Mouse (Mus musculus) thymus, adult 2 months (tissue): Measurements from ENCODE around the gene N4bp3. TPM values are rescaled to one million over a fixed set of nuclear protein-coding genes. Genes with fewer than 3 reads are reported as not detected.

Experiments
- DNase-seq: peaks from one replicate; pipeline ENCODE4 v3.0.0; 2021
- H3K27ac ChIP-seq: fragments of 200-500 bp; 2 replicates; pipeline ENCODE4 v1.5.1; 2012; ENCODE audit warnings: low read length, control low read depth; ENCODE audit not compliant: control insufficient read depth, insufficient read depth
- H3K27me3 ChIP-seq: fragments of 200-500 bp; 2 replicates; pipeline ENCODE4 v1.6.1; 2012; ENCODE audit warnings: mild to moderate bottlenecking, low read length, moderate library complexity, mixed read lengths; ENCODE audit not compliant: control insufficient read depth, insufficient read depth
- H3K36me3 ChIP-seq: fragments of 200-500 bp; 2 replicates; pipeline ENCODE4 v1.6.1; 2012; ENCODE audit warnings: mild to moderate bottlenecking, low read length, moderate library complexity; ENCODE audit not compliant: control insufficient read depth, insufficient read depth
- H3K4me1 ChIP-seq: fragments of 200-500 bp; replicated peaks from 2 replicates; pipeline ENCODE4 v1.6.1; 2012; ENCODE audit warnings: low read length; ENCODE audit not compliant: control insufficient read depth, insufficient read depth
- H3K4me3 ChIP-seq: fragments of 200-500 bp; 2 replicates; pipeline ENCODE4 v1.5.1; 2012; ENCODE audit warnings: mild to moderate bottlenecking, low read length, control low read depth, moderate library complexity; ENCODE audit not compliant: control insufficient read depth, insufficient read depth
- CTCF ChIP-seq: fragments of 200-500 bp; IDR thresholded peaks from 2 replicates; pipeline ENCODE4 v1.5.1; 2012; ENCODE audit warnings: mild to moderate bottlenecking, control low read depth, low read length, moderate library complexity, borderline replicate concordance; ENCODE audit not compliant: control insufficient read depth, poor library complexity, insufficient read depth; ENCODE audit errors: extremely low read depth
- POLR2A ChIP-seq: fragments of 200-500 bp; IDR thresholded peaks from 2 replicates; pipeline ENCODE4 v1.6.1; 2012; ENCODE audit warnings: mild to moderate bottlenecking, low read length, control low read depth, moderate library complexity; ENCODE audit not compliant: control insufficient read depth, poor library complexity, insufficient read depth; ENCODE audit errors: extremely low read depth
- WGBS: fragments of 180-500 bp; shearing (Covaris S2); methylation state at CpG from one replicate; pipeline ENCODE4 v1.1.7; 2018; 5-methylcytosine and 5-hydroxymethylcytosine counted together
- polyA plus RNA-seq: library from polyadenylated mRNA; depleted of rRNA; stranded (reverse); fragments of >200 nt; gene quantifications from 2 replicates; pipeline ENCODE4 v1.2.3, GENCODE M21; 2012

N4bp3 gene
- polyA plus RNA-seq, 1 experiment, result 22.7 TPM

DNA sequence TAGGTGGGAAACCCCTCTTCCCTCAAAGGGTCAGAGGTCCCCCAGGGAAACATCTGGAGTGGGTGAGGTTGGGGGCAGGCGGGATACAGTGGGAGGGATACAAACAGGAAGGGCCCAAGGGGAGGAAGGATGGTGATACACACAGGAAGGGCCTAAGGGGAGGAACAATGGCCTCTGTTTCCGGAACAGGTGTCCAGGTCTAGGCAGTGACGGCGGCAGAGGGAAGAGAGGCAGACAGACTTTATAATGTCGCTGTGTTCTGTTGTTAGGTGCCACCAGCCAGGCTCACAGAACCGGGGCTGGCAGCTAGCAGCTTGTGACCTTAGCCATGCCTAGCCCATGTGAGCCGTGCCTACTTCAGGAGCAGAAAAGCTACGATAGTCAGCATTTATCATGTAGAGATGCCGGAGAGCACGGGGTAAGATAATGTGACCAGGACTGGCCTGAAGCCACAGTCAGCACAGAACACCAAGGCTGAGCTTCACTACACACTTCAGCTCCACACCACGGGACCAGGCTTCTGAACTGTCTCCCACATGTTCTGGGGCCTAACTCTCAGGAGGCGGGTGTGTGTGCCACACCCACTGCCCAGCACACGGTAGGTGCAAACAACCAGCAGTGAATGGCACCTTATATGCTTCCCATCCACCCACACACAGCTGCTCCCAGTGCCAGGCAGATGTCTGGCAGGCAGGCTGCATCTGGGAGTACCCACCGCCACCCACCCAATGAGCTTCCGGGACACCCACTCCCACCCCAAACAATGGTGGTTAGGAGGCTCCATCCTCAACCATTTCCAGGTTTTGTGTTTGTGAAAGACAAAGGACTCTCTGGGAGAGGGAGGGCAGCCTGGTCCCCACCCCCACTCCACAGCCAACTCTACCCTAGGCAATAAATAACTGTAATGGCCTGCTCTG, 3.6 kb downstream of the N4bp3 start:
- peak; percentile 43 for DNase-seq
- 39% methylated on average over 15 of the region's 15 CpGs for WGBS
- no peak overlapping the region for H3K4me3 ChIP-seq
- TF ChIP-seq CTCF, result 0 out of 2 replicates have a peak, but pooled peaks have one; percentile 10
- TF ChIP-seq POLR2A, result no peak
- H3K27ac ChIP-seq, result peak overlapping the region; percentile 28
- H3K27me3 ChIP-seq, result no peaks in the 10 kb centered on the region
- no peaks in the 10 kb centered on the region for H3K36me3 ChIP-seq
- peaks cover 79% of the 10 kb centered on the region for H3K4me1 ChIP-seq

DNA sequence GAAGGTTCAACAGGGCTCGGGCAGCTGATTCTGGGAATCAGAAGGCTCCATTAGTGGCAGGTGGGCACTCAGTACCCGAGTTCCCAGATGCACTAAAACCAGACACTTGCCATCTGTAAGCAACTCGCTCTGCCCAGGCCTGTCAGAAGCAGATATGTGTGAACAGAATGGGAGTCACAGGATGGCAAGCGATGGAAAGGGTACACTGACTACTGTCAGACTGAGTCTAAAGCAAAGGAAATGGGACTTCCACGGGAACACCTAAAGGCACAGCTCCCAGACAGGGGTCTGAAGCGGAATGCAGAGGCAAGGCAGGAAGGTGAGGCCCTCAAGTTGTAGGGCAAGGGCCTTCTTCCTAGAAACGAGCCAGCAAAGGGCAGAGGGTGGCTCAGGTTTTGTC, 4.4 kb downstream of the N4bp3 start:
- H3K4me3 ChIP-seq, result no peak overlapping the region
- TF ChIP-seq CTCF, result no peak
- no peak for TF ChIP-seq POLR2A
- no peaks in the 10 kb centered on the region for H3K27me3 ChIP-seq
- DNase-seq, result no peak
- WGBS, result 80% methylated on average over 7 of the region's 7 CpGs
- H3K4me1 ChIP-seq, result peaks cover 84% of the 10 kb centered on the region
- H3K27ac ChIP-seq, result peak overlapping the region; percentile 28; the same call in 1 of the 2 replicates
- no peaks in the 10 kb centered on the region for H3K36me3 ChIP-seq

DNA sequence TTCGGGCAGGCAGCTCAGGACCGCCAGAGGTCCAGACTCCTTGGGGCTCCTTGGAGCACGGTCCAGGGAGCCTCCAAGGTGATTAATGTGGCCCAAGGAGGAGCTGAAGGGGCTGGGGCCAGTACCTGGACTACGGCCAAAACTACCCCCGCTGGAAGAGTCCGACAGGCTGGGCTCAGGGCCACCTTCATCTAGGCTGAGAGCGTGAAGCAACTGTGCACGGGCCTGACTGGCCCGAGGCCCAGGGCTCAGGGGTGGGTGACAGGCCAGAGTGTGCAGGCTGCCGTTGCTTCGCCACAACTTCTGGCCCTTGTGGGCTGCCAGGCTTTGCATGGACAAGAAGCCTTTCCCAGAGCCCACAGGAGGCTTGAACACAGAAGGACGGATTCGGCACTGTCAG, 5.3 kb downstream of the N4bp3 start:
- H3K4me1 ChIP-seq, result peaks cover 89% of the 10 kb centered on the region
- H3K27me3 ChIP-seq, result no peaks in the 10 kb centered on the region
- no peak for TF ChIP-seq CTCF
- TF ChIP-seq POLR2A, result no peak
- 81% methylated on average over 13 of the region's 13 CpGs for WGBS
- no peaks in the 10 kb centered on the region for H3K36me3 ChIP-seq
- H3K27ac ChIP-seq, result peak overlapping the region; percentile 92
- no peak overlapping the region for H3K4me3 ChIP-seq
- DNase-seq, result no peak

DNA sequence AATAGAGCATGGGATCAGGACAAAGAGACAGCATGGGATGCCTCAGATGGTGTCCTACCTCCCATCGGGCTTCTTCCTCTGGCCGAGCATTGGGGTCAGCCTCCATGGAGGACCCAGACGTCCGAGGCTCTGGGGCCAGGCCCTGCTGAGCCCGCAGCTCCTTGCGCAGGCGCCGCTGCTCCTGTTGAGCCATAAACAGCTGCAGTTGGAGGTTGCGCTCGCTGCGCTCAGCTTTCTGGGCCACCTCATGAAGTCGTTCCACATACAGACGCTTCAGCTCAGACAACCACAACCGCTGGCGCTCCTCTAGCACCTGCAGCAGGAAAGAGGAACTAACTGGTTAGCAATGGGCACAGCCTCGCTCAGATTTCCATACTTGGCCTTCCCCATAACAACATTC, 6.4 kb downstream of the N4bp3 start:
- no peaks in the 10 kb centered on the region for H3K27me3 ChIP-seq
- 10% methylated on average over 16 of the region's 16 CpGs for WGBS
- H3K36me3 ChIP-seq, result no peaks in the 10 kb centered on the region
- peak overlapping the region; percentile 92 for H3K27ac ChIP-seq
- peaks cover 82% of the 10 kb centered on the region for H3K4me1 ChIP-seq
- peak; percentile 58; the same call in 1 of the 2 replicates for TF ChIP-seq POLR2A
- TF ChIP-seq CTCF, result no peak
- peak; percentile 82 for DNase-seq
- H3K4me3 ChIP-seq, result peak overlapping the region; percentile 54

DNA sequence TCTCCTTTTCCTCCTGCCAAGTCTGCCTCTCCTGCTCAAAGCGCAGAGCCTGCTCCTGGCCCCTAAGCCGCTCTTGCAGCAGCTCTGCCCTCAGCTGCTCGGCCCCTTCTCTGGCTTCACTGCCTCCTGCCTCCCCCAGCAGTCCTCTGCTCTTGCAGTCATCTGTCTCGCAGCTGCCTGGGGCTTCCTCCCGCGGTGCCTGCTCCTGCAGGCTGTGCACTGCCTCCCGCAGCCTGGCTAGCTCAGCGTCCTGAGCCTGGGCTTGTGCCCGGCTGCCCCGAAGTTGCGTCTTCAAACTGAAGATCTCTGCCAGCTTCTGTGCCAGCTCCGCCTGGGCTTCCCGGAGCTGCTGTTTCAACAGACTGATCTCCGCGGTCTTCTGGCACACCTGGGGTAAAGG, 6.9 kb downstream of the N4bp3 start:
- Histone ChIP-seq H3K4me1 (peaks cover 78% of the 10 kb centered on the region), H3K27me3 (no peaks in the 10 kb centered on the region), H3K27ac (peak overlapping the region; percentile 92), H3K36me3 (no peaks in the 10 kb centered on the region), H3K4me3 (peak overlapping the region; percentile 54)
- 2% methylated on average over 15 of the region's 15 CpGs for WGBS
- TF ChIP-seq POLR2A, result peak; percentile 37; the same call in 1 of the 2 replicates
- TF ChIP-seq CTCF, result 0 out of 2 replicates have a peak, but pooled peaks have one; percentile 40
- peak; percentile 69 for DNase-seq

DNA sequence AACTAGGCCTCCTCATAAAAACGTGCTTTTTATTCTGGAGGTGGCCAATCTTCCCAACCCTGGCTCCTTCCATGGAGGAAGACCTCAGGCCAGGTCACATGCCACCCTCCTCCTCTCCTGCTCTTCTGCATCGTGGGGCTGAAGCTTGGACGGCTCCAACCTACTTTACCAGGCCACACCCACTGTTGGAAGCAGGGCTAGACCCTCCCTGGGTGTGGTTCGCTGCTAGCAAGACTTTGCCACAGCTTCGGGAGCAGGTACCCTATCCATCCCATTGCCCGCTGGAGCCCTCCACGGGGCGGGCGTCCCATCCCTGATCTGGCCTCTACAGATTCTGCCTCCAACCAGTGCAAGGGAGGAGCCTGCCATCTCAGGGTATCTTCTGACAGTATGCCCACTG, 7.4 kb downstream of the N4bp3 start:
- TF ChIP-seq POLR2A (no peak), CTCF (no peak)
- peak overlapping the region; percentile 92 for H3K27ac ChIP-seq
- peak; percentile 33 for DNase-seq
- no peaks in the 10 kb centered on the region for H3K27me3 ChIP-seq
- no peaks in the 10 kb centered on the region for H3K36me3 ChIP-seq
- 57% methylated on average over 9 of the region's 9 CpGs for WGBS
- peak overlapping the region; percentile 54 for H3K4me3 ChIP-seq
- peaks cover 73% of the 10 kb centered on the region for H3K4me1 ChIP-seq

DNA sequence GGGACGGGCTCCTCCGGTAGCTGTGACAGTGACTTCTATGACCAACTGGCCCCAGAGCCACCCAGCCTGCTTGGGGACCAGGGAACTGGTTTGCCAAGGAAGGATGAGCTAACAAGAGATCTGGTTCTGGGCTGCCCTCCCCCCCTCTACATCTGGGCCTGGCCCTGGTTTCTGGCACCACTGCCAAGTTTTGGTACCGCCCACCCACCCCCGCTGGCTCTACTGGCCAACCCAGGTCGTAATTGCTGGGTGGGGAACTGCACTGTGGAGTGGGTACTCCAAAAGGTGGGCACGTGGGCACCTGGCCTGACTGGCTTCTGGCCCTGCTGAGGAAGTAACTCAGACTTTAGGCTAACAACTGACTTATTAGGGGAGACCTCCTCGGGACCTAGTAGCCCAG, 9.9 kb downstream of the N4bp3 start:
- Histone ChIP-seq H3K27ac (no peak overlapping the region), H3K4me1 (peaks cover 68% of the 10 kb centered on the region), H3K27me3 (no peaks in the 10 kb centered on the region), H3K36me3 (no peaks in the 10 kb centered on the region), H3K4me3 (no peak overlapping the region)
- TF ChIP-seq CTCF (no peak), POLR2A (no peak)
- WGBS, result 86% methylated on average over 7 of the region's 7 CpGs
- DNase-seq, result no peak
